Mouse (Mus musculus): ENCODE data around the gene Fam71f1.

GRCm38 (mm10) chr6:29352816-29353215, 33.9 kb downstream of the Fam71f1 start:
- TF ChIP-seq CTCF (IDR thresholded peaks at IDR 0.05; ENCODE audit: insufficient read depth, low read length) (no peak), POLR2A (IDR thresholded peaks at IDR 0.05; ENCODE audit: borderline replicate concordance, extremely low read depth, low read depth, low read length) (no peak)

Data from lung, adult 2 months (tissue).